Mouse (Mus musculus) frontal cortex, postnatal 10 days (tissue): ENCODE measurements around the gene Dph3.
A peak's percentile ranks its signal among the peaks of the same experiment; 100 is the strongest.

Source experiments
- DNase-seq, 2 experiments: peaks; one replicate each; pipeline ENCODE4 v3.0.0; 2022; ENCODE audit warnings: low spot score in 2 of 2, mixed read lengths in 1 of 2

The Dph3 gene

DNA sequence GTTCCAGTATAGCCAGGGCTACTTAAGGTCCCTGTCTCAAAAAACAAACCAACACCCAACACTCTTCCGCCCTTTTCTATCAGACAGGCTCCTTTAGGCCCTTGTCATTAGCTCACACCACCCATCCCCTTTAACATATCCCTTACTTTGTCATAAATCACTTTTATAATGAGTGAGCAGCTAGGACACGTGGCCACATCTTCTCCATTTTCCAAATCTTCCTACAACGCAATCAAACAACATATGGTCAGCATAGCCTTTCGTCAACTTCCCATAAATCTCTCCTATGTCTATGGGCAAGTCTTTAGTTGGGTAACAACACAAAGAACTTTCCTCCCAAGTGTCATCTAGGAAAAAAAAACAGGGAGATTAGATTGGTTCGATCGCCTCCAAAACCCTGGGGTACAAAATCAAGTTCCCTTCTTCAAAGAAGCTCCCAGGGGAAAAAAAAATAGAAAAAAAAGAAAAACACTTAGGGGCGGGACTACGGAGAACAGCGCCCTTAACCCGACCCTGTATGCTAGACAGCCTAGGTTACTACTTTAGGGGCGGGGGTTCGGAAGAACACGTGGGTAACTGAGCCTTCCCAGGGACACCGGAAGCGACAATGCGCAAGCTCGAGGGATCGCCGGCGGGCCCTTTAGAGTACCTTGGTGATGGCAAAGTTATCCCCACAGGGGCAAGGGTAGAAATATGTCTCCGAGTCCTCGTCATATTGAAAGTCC lies 606 bp downstream of the Dph3 start, which contains the start of gene Oxnad1:
TSS of gene Oxnad1 (plus strand) at position 614 of the 725 bp plus-strand sequence.
- DNase-seq: no peak

GRCm38 (mm10) chr14:32083466-32083865 lies 2.1 kb downstream of the Dph3 start:
- DNase-seq: no peak

DNA sequence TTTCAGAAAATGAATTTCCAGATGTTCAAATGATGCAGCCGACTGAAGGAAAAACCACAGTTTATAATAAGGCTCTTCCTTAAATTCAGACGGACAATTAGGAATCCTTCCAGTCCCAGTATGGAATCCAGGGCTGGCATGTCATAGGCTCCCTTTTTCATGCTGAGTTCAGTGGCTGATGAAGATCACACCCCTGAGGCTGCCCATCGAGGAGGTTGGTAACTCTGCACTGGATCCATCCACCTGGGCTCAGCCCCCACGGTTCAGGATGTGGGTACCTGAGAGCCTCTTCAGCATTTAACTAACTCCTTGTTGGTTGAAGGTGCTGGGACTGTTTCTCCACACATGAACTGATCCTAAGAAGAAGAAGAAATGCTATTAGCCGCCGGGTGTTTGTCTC lies 2.6 kb downstream of the Dph3 start:
- DNase-seq: no peak

- DNase-seq: no peak
Measured at GRCm38 (mm10) chr14:32081026-32081425, 4.5 kb downstream of the Dph3 start.

GRCm38 (mm10) chr14:32076896-32077575 lies 8.5 kb downstream of the Dph3 start:
- DNase-seq: peak in 1 of 2 experiments; percentile 48

GRCm38 (mm10) chr14:32073901-32074300 lies 11.6 kb downstream of the Dph3 start:
- no peak for DNase-seq

GRCm38 (mm10) chr14:32073211-32073685 lies 12.3 kb downstream of the Dph3 start:
- DNase-seq: peak in 1 of 2 experiments; percentile 46

- DNase-seq: no peak
Measured at GRCm38 (mm10) chr14:32072807-32073206, 12.7 kb downstream of the Dph3 start.

- no peak for DNase-seq
Measured at GRCm38 (mm10) chr14:32061398-32061797, 24.1 kb downstream of the Dph3 start.

DNA sequence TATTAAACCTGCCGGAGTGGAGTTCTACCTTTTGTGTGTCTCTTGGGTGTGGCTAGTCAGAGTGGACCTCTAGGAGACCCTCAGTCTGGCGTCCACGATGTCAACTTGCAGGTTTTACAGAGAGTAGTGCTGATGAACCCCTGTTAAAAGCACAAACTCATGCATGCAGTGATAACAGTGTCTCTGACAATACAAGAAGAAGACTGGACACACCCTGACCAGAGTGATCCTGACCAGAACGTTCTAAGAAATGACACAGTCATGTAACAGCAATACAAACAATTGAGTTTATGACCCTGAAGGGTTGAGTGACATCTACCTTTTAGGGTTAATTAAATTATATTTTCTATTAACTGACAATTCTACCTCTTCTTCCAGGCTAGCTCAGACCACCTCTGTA lies 27.9 kb downstream of the Dph3 start:
- DNase-seq: no peak

GRCm38 (mm10) chr14:32056675-32057074 lies 28.9 kb downstream of the Dph3 start:
- DNase-seq: no peak

DNA sequence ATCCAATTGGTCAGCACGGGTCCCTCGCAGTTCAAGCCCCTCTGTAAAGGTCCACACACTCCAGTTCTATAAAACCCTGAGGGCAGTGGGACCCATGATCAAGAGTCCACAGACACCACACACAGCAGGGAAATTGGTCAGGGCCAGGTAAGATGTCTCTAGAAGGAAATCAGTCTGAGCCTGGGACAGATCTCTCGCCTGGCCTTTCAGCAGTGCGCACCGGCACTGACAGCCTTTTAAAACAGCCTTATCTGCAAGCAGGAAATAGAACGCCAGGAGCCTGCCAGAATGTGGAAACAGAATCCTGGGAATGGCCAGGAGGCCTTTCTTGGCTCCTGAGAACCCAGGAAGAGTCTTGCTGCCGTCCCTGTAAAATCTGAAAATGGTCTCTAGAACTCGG lies 29.7 kb downstream of the Dph3 start:
- DNase-seq: no peak

- no peak for DNase-seq
Measured at GRCm38 (mm10) chr14:32054788-32055187, 30.7 kb downstream of the Dph3 start.

DNA sequence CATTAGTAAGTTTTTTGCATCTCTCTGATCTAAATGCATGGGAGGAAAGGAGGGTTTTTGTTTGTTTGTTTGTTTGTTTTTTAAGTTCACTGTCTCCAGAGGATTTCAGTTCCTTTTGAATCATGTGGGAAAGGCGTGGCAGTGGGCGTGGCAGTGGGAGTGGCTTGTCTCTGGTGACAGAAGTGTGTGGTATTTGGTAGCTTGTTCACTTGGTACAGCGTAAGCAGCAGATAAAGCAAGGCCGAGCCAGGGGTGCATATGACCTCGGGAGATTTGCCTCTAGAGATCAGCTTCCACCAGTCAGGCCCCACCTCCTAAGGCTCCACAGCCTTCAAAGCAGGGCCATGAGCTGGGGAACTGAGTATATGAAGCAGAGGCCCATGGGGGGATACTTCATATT lies 31.6 kb downstream of the Dph3 start:
- no peak for DNase-seq

GRCm38 (mm10) chr14:32050171-32050570 lies 35.4 kb downstream of the Dph3 start:
- no peak for DNase-seq

DNA sequence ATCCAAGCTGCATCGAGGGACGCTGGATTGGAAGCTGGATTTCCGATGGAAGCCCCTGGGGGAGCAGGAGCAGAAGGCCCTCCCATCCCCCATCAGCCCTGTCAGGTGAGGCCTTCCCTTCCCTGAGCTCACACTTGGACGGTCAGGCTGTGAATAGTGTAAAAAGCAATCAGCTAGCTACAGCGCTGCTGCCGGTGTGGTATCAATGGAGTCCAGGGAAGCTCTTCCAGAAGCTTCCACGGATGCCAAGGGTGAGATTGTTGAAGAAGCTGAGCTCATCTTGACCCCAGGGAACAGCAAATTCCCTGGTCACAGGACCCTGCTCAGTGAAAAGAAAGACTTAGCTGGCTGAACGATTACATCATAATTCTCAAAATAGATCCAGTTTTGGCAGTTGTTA lies 39.2 kb downstream of the Dph3 start:
- DNase-seq: no peak

DNA sequence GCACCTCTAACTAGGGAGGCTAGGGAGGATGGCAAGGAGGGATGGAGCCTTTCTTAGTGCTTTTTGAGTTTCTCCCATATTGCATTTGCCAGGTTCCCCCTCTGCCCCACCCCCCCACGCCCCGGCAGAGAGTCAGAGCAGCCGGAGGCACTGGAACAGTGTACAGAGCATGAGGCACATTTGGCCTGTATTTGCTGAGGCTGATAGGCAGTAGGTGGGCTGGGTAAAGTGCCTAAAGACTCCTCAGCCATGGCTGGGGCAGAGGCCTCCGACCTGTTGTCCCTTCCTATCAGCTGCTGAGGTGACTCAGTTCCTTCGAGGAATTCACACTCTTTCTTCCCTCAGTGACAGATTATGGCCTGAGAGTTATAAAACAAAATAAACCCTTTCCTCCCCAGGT lies 43.4 kb downstream of the Dph3 start:
- no peak for DNase-seq

DNA sequence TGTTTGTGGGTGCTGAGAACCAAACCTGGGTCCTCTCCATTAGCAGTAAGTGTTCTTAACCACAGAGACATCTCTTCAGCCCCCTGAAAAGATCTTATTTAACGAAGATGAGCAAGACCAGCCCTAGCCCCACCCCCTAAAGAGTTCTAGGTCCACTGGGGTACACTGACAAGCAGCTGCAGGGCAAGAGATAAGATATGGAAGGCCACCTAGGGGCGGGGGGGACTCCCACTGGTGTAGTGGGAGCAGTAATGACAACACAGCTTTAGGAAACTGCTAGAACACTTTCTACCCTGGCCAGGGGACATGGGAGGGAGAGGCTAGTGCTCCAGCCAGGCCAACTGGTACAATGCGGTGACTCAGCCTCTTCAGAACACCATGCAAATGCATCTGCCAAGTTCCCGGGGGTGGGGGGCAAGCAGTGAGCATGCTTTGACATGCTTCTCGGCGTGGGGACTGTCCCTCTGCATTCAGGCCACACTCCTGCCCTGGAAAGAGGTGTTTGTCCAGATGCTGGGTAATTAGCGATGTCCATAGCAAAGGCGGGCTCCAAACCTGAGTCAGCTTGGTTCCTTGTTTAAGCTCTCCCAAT lies 47.8 kb downstream of the Dph3 start:
- DNase-seq: no peak

- DNase-seq: no peak
Measured at GRCm38 (mm10) chr14:32036482-32036881, 49.0 kb downstream of the Dph3 start.

- DNase-seq: peak in 1 of 2 experiments; percentile 69
Measured at GRCm38 (mm10) chr14:32032522-32032921, 53.0 kb downstream of the Dph3 start.
